Mouse (Mus musculus) CH12.LX (cell line): ENCODE data around the gene Pax5. TPM values are rescaled to one million over a fixed set of nuclear protein-coding genes. Genes with fewer than 3 reads are reported as not detected.

Experiments
- DNase-seq: peaks from one replicate; pipeline ENCODE4 v3.0.0-alpha.2; 2013; ENCODE audit errors: extremely low read depth
- H3K27ac ChIP-seq: 2 replicates; pipeline ENCODE4 v1.5.1; 2012; ENCODE audit warnings: low read depth, mild to moderate bottlenecking, control low read depth, moderate library complexity; ENCODE audit not compliant: insufficient read depth
- H3K27me3 ChIP-seq: replicated peaks from 2 replicates; pipeline ENCODE3; 2012; ENCODE audit warnings: inconsistent platforms
- H3K36me3 ChIP-seq, 2 experiments: replicated peaks in 1 of 2; 2 replicates each; pipeline versions ENCODE3 to v1.6.1; 2012; ENCODE audit warnings: inconsistent platforms in 1 of 2, low read length in 1 of 2, mild to moderate bottlenecking in 1 of 2, mixed read lengths in 1 of 2, moderate library complexity in 1 of 2; ENCODE audit not compliant: control insufficient read depth in 1 of 2, insufficient read depth in 1 of 2
- H3K4me1 ChIP-seq, 2 experiments: 2 replicates each; pipeline ENCODE4 v1.6.1; 2012; ENCODE audit warnings: inconsistent platforms in 1 of 2, moderate library complexity in 1 of 2; ENCODE audit not compliant: insufficient read depth in 2 of 2, control insufficient read depth in 1 of 2
- H3K4me2 ChIP-seq: 2 replicates; pipeline ENCODE4 v1.6.1; 2012; ENCODE audit warnings: low read depth, mild to moderate bottlenecking, control low read depth; ENCODE audit not compliant: poor library complexity, insufficient read depth, severe bottlenecking
- H3K4me3 ChIP-seq, 3 experiments: fragments of 150-350 bp in 1 of 3; sonication (generic) in 1 of 3; replicated peaks in 1 of 3; 2 replicates each; pipeline versions ENCODE3 to v1.5.1; 2011 to 2012; ENCODE audit warnings: low read depth in 2 of 3, low read length in 2 of 3, mild to moderate bottlenecking in 2 of 3, moderate library complexity in 2 of 3, control low read depth in 1 of 3, improper control_type of control experiment in 1 of 3, inconsistent platforms in 1 of 3, mixed read lengths in 1 of 3; ENCODE audit not compliant: poor library complexity in 1 of 3
- H3K79me2 ChIP-seq: replicated peaks from 2 replicates; pipeline ENCODE4 v1.6.1; 2012; ENCODE audit warnings: mild to moderate bottlenecking, moderate library complexity; ENCODE audit not compliant: control insufficient read depth, poor library complexity, insufficient read depth, severe bottlenecking; ENCODE audit errors: extremely low read depth
- H3K9ac ChIP-seq: 2 replicates; pipeline ENCODE4 v1.6.1; 2012; ENCODE audit warnings: low read depth, mild to moderate bottlenecking, control low read depth, moderate library complexity; ENCODE audit not compliant: insufficient read depth
- H3K9me3 ChIP-seq: replicated peaks from 2 replicates; pipeline ENCODE3; 2012; ENCODE audit warnings: low read length, inconsistent platforms, mixed read lengths
- BHLHE40 ChIP-seq: IDR thresholded peaks from 2 replicates; pipeline ENCODE4 v1.6.1; 2011; ENCODE audit warnings: mild to moderate bottlenecking, low read depth, low read length, improper control_type of control experiment
- CHD1 ChIP-seq: IDR thresholded peaks from 2 replicates; pipeline ENCODE4 v1.6.1; 2012; ENCODE audit warnings: low read depth, low read length, improper control_type of control experiment, inconsistent platforms
- CHD2 ChIP-seq: IDR thresholded peaks from 2 replicates; pipeline ENCODE4 v1.6.1; 2011; ENCODE audit warnings: low read length, improper control_type of control experiment
- E2F4 ChIP-seq: IDR thresholded peaks from 2 replicates; pipeline ENCODE4 v1.6.1; 2011; ENCODE audit warnings: low read depth, low read length, improper control_type of control experiment; ENCODE audit not compliant: insufficient replicate concordance
- IRF4 ChIP-seq: IDR thresholded peaks from 2 replicates; pipeline ENCODE4 v1.6.1; 2014; ENCODE audit warnings: low read depth, mild to moderate bottlenecking, inconsistent platforms, low read length, improper control_type of control experiment
- JUND ChIP-seq: conservative IDR thresholded peaks from 2 replicates; pipeline ENCODE4 v1.6.1; 2011; ENCODE audit warnings: low read depth, low read length, improper control_type of control experiment
- MAFK ChIP-seq: IDR thresholded peaks from 2 replicates; pipeline ENCODE4 v1.6.1; 2011; ENCODE audit warnings: low read length, improper control_type of control experiment; ENCODE audit not compliant: insufficient replicate concordance
- MXI1 ChIP-seq: IDR thresholded peaks from 2 replicates; pipeline ENCODE4 v1.6.1; 2011; ENCODE audit warnings: mild to moderate bottlenecking, low read depth, low read length, improper control_type of control experiment
- MYC ChIP-seq: IDR thresholded peaks from 2 replicates; pipeline ENCODE4 v1.6.1; 2011; ENCODE audit warnings: low read depth, mild to moderate bottlenecking, improper control_type of control experiment, low read length
- NELFE ChIP-seq: IDR thresholded peaks from 2 replicates; pipeline ENCODE4 v1.6.1; 2011; ENCODE audit warnings: low read depth, low read length, improper control_type of control experiment
- NRF1 ChIP-seq: IDR thresholded peaks from 2 replicates; pipeline ENCODE4 v1.6.1; 2014; ENCODE audit warnings: low read depth, mild to moderate bottlenecking, inconsistent platforms, low read length, improper control_type of control experiment, moderate library complexity
- POLR2A ChIP-seq: IDR thresholded peaks from 2 replicates; pipeline ENCODE4 v1.6.1; 2011; ENCODE audit warnings: low read depth, mild to moderate bottlenecking, improper control_type of control experiment, low read length
- POLR2AphosphoS2 ChIP-seq: IDR thresholded peaks from 2 replicates; pipeline ENCODE4 v1.6.1; 2011; ENCODE audit warnings: low read depth, low read length, improper control_type of control experiment
- SIN3A ChIP-seq: IDR thresholded peaks from 2 replicates; pipeline ENCODE4 v1.6.1; 2012; ENCODE audit warnings: low read length, improper control_type of control experiment, inconsistent platforms
- TBP ChIP-seq: conservative IDR thresholded peaks from 2 replicates; pipeline ENCODE4 v1.6.1; 2011; ENCODE audit warnings: low read depth, low read length, improper control_type of control experiment
- TCF12 ChIP-seq: IDR thresholded peaks from 2 replicates; pipeline ENCODE4 v1.6.1; 2014; ENCODE audit warnings: low read depth, mild to moderate bottlenecking, inconsistent platforms, low read length, improper control_type of control experiment
- UBTF ChIP-seq: IDR thresholded peaks from 2 replicates; pipeline ENCODE4 v1.6.1; 2012; ENCODE audit warnings: low read depth, mild to moderate bottlenecking, inconsistent platforms, low read length, improper control_type of control experiment, moderate library complexity
- USF1 ChIP-seq: IDR thresholded peaks from 2 replicates; pipeline ENCODE4 v1.6.1; 2014; ENCODE audit warnings: low read depth, mild to moderate bottlenecking, inconsistent platforms, low read length, improper control_type of control experiment
- ZNF384 ChIP-seq: IDR thresholded peaks from 2 replicates; pipeline ENCODE4 v1.6.1; 2012; ENCODE audit warnings: low read depth, low read length, improper control_type of control experiment, inconsistent platforms
- dilution Hi-C: fragments of 300-500 bp; cut with MboI; formaldehyde crosslinking; loops from 2 replicates; pipeline ENCODE4 v1.14.3; 2020; ENCODE audit warnings: low sequenced_read_pairs; ENCODE audit not compliant: extremely low pct_unique_long_range_greater_than_20kb, extremely low pct_ligation_motif_present
- in situ Hi-C: fragments of 300-500 bp; cut with MboI; formaldehyde crosslinking; loops from 3 replicates; pipeline ENCODE4 v1.14.3; 2019; ENCODE audit warnings: low sequenced_read_pairs, low pct_ligation_motif_present, low pct_unique_long_range_greater_than_20kb, mixed read lengths
- polyA plus RNA-seq: library from polyadenylated mRNA; unstranded; fragments of >175 nt; gene quantifications from 2 replicates; pipeline ENCODE4 v1.2.1, GENCODE M21; 2012; ENCODE audit warnings: low read depth; ENCODE audit not compliant: insufficient read length
- total RNA-seq, 2 experiments: library from RNA; depleted of rRNA; stranded (reverse); fragments of 300-350 nt in 1 of 2; fragments of >200 nt in 1 of 2; gene quantifications; 2 replicates each; pipeline ENCODE4 v1.2.3; 2012 to 2014

Pax5 gene
- total and polyA plus RNA-seq, 3 experiments: 13.5 to 57.4 (median 21.8) TPM

DNA sequence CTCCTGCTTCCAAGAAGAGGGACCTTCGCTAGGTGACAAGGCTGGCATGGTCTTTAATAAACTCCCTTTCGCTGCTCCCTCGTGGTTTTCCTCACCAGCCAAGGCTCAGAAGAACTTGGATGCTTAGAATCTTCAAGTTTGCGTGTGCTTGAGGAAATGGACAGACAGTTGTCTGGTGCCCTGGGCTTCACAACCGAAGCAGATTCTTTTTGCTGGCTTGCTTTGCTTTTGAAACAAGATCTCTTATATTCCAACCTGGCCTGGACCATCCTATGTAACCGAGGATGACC lies 45.6 kb downstream of the Pax5 start:
- H3K27ac ChIP-seq: no peak overlapping the region
- TF ChIP-seq POLR2AphosphoS2 (no peak), ZNF384 (no peak), TBP (no peak), SIN3A (no peak), JUND (no peak), MXI1 (no peak), NELFE (no peak), USF1 (no peak), NRF1 (no peak), POLR2A (no peak), IRF4 (no peak), CHD1 (no peak)
- H3K27me3 ChIP-seq: no peaks in the 10 kb centered on the region
- H3K4me1 ChIP-seq: peaks cover 20 to 55% of the 10 kb centered on the region in 2 experiments
- DNase-seq: no peak
- H3K79me2 ChIP-seq: peaks cover 4% of the 10 kb centered on the region; the same call in 1 of the 2 replicates
- no peak overlapping the region for H3K4me3 ChIP-seq
- no peak overlapping the region for H3K4me2 ChIP-seq
- dilution Hi-C loops (no loop called here), in situ Hi-C loops (loop anchor here (5.0 kb wide), 1 partner anchor 92 kb away; no protein-coding TSS in a partner anchor)
- peaks cover 38 to 91% of the 10 kb centered on the region in 2 experiments for H3K36me3 ChIP-seq
- H3K9ac ChIP-seq: no peak overlapping the region
- H3K9me3 ChIP-seq: peaks cover 13% of the 10 kb centered on the region

DNA sequence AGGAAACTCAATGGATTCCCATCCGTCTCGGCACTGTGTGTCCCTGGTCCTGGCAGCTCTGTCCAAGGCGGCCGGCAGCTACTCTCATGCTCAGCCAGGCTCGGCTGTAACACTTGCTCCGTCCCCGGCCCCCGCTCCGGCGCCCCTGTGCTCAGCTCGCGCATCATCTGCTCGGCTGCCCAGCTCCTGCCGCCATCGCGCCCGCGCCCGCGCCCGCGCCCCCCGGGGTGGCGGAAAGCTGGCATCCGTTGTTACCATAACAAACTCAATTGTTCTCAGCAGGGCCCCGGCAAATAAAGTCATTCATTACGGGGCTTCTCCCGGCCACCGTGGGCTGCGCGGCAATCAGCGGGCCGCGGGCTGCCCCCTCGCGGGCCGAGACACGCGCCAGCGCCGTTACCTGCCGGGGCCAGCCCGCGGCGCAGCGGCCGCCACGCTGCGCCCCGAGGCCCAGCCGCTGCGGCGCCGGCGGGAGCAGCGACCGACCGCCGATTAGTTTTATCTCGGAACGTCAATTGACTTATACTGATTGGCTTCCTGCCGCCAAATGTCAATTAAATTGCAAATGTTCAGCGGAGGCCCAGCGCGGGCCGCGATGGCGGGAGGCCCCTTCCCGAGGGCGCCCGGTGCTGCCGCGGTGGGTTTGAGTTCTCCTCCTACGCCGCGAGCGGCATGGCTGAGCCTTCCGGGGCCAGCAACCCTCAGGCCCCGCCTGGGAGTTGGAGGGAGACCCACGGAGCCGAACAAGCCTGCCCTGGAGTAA lies 46.1 kb downstream of the Pax5 start:
- dilution Hi-C loops: no loop called here
- Histone ChIP-seq H3K9ac (no peak overlapping the region), H3K4me2 (no peak overlapping the region)
- TF ChIP-seq CHD2 (no peak), E2F4 (no peak), MYC (no peak), MAFK (no peak), CHD1 (no peak), BHLHE40 (no peak), NELFE (no peak), UBTF (no peak), NRF1 (no peak), TCF12 (no peak), POLR2A (no peak), IRF4 (no peak)
- TF ChIP-seq, all 38 proteins: peak for 0
- Histone ChIP-seq H3K27ac (no peak overlapping the region), H3K36me3 (peaks cover 43 to 92% of the 10 kb centered on the region in 2 experiments), H3K9me3 (peaks cover 10% of the 10 kb centered on the region), H3K79me2 (peaks cover 4% of the 10 kb centered on the region; the same call in 1 of the 2 replicates), H3K4me3 (no peak overlapping the region), H3K4me1 (peaks cover 20 to 50% of the 10 kb centered on the region in 2 experiments), H3K27me3 (no peaks in the 10 kb centered on the region)
- in situ Hi-C loops: no loop called here
- DNase-seq: no peak
